Mouse (Mus musculus): ENCODE data around the gene Zc3h8. TPM values are rescaled to one million over a fixed set of nuclear protein-coding genes. Genes with fewer than 3 reads are reported as not detected.

Gene Zc3h8
- polyA plus RNA-seq, 1 experiment from 2014 or later, result 4.6 TPM

- no peak for ATAC-seq (ENCODE audit: low FRiP score, low TSS enrichment)
- Histone ChIP-seq H3K4me2 (replicated peaks; ENCODE audit: low read depth) (no peak overlapping the region), H3K4me1 (replicated peaks; ENCODE audit: control insufficient read depth, insufficient read depth) (no peaks in the 10 kb centered on the region), H3K36me3 (ENCODE audit: control insufficient read depth, insufficient read depth, low read length) (no peaks in the 10 kb centered on the region), H3K9ac (ENCODE audit: low read length) (no peak overlapping the region), H3K9me3 (ENCODE audit: control insufficient read depth, low read length) (no peaks in the 10 kb centered on the region), H3K4me3 (ENCODE audit: low read depth, low read length) (no peak overlapping the region), H3K27ac (replicated peaks) (no peak overlapping the region), H3K27me3 (ENCODE audit: control insufficient read depth, insufficient read depth, low read length) (no peaks in the 10 kb centered on the region)
- WGBS, result 76% methylated on average over 8 of the region's 8 CpGs
- DNase-seq (ENCODE audit: low spot score), result no peak
- no peak for TF ChIP-seq CTCF (IDR thresholded peaks at IDR 0.05; ENCODE audit: low read depth)
- TF ChIP-seq EP300 (optimal IDR thresholded peaks at IDR 0.05), result no peak
These were observed 58.6 kb downstream of the Zc3h8 start for GRCm38 (mm10) chr2:128885225-128885811.

GRCm38 (mm10) chr2:128881236-128881635, 62.6 kb downstream of the Zc3h8 start:
- no peak overlapping the region for H3K27ac ChIP-seq (replicated peaks)
- no peaks in the 10 kb centered on the region for H3K4me1 ChIP-seq (replicated peaks; ENCODE audit: control insufficient read depth, insufficient read depth)
- no peak overlapping the region for H3K4me2 ChIP-seq (replicated peaks; ENCODE audit: low read depth)
- no peaks in the 10 kb centered on the region for H3K9me3 ChIP-seq (ENCODE audit: control insufficient read depth, low read length)
- ATAC-seq (ENCODE audit: low FRiP score, low TSS enrichment) (no peak), DNase-seq (ENCODE audit: low spot score) (no peak)
- WGBS, result 63% methylated on average over 4 of the region's 4 CpGs
- H3K36me3 ChIP-seq (ENCODE audit: control insufficient read depth, insufficient read depth, low read length), result no peaks in the 10 kb centered on the region
- H3K4me3 ChIP-seq (ENCODE audit: low read depth, low read length), result no peak overlapping the region
- no peaks in the 10 kb centered on the region for H3K27me3 ChIP-seq (ENCODE audit: control insufficient read depth, insufficient read depth, low read length)
- H3K9ac ChIP-seq (ENCODE audit: low read length), result no peak overlapping the region
- TF ChIP-seq EP300 (optimal IDR thresholded peaks at IDR 0.05), result no peak
- TF ChIP-seq CTCF (IDR thresholded peaks at IDR 0.05; ENCODE audit: low read depth), result peak; percentile 62

Small RNA genes within 50 kb of the gene (microRNA-seq; reads per million reads assigned to microRNA genes)
- gene Gm22859, result not detected

Other genes starting within 250 kb of the Zc3h8 start
- gene Mertk, start 245.1 kb downstream of the Zc3h8 start, polyA plus RNA-seq (2015; fragmentation: Nextera tagmentation; extraction: Ambion mirVana), result 1.4 and 1.6 TPM in 2 replicates
- gene Tmem87b, start 126.0 kb downstream of the Zc3h8 start, polyA plus RNA-seq (2015; fragmentation: Nextera tagmentation; extraction: Ambion mirVana), result 26.4 and 31.9 TPM in 2 replicates
- 2.3 and 2.5 TPM in 2 replicates for gene Fbln7, start 81.1 kb downstream of the Zc3h8 start, polyA plus RNA-seq (2015; fragmentation: Nextera tagmentation; extraction: Ambion mirVana)
- gene Zc3h6, start 23.3 kb upstream of the Zc3h8 start, polyA plus RNA-seq (2015; fragmentation: Nextera tagmentation; extraction: Ambion mirVana), result 2.3 and 2.6 TPM in 2 replicates
- gene Gm10762, start 23.6 kb upstream of the Zc3h8 start, polyA plus RNA-seq (2015; fragmentation: Nextera tagmentation; extraction: Ambion mirVana), result 11.5 and 11.8 TPM in 2 replicates
- 0.16 and 0.22 TPM in 2 replicates for gene Vinac1, start 104.1 kb upstream of the Zc3h8 start, polyA plus RNA-seq (2015; fragmentation: Nextera tagmentation; extraction: Ambion mirVana)
- gene Ttl, start 121.9 kb upstream of the Zc3h8 start, polyA plus RNA-seq (2015; fragmentation: Nextera tagmentation; extraction: Ambion mirVana), result 6.8 and 7.1 TPM in 2 replicates
- 9.3 and 9.5 TPM in 2 replicates for gene Polr1b, start 156.9 kb upstream of the Zc3h8 start, polyA plus RNA-seq (2015; fragmentation: Nextera tagmentation; extraction: Ambion mirVana)
- gene Chchd5, start 185.6 kb upstream of the Zc3h8 start, polyA plus RNA-seq (2015; fragmentation: Nextera tagmentation; extraction: Ambion mirVana), result 15.5 and 15.8 TPM in 2 replicates